Mouse (Mus musculus) myocyte (in vitro differentiated cells): ENCODE results near the gene Syt7.

Source experiments
- CEBPB ChIP-seq: IDR thresholded peaks from 2 replicates; pipeline ENCODE4 v1.6.1; 2011; ENCODE audit warnings: mild to moderate bottlenecking, moderate library complexity; ENCODE audit not compliant: poor library complexity, insufficient read depth, severe bottlenecking
- E2F4 ChIP-seq: IDR thresholded peaks from one replicate; pipeline ENCODE4 v1.6.1; 2011; ENCODE audit warnings: mild to moderate bottlenecking, control low read depth, moderate library complexity; ENCODE audit not compliant: insufficient read depth
- MAX ChIP-seq: IDR thresholded peaks from one replicate; pipeline ENCODE4 v1.6.1; 2011; ENCODE audit warnings: low read depth, mild to moderate bottlenecking, control low read depth
- MYOD1 ChIP-seq, 3 experiments: IDR thresholded peaks; one replicate each; pipeline ENCODE4 v1.6.1; 2011; ENCODE audit warnings: control low read depth in 2 of 3, low read depth in 2 of 3, mild to moderate bottlenecking in 2 of 3, moderate library complexity in 1 of 3; ENCODE audit not compliant: insufficient read length in 2 of 3, control insufficient read depth in 1 of 3
- MYOG ChIP-seq, 3 experiments: IDR thresholded peaks; one replicate each; pipeline ENCODE4 v1.6.1; 2011; ENCODE audit warnings: control low read depth in 2 of 3, low read depth in 2 of 3, mild to moderate bottlenecking in 2 of 3; ENCODE audit not compliant: insufficient read length in 2 of 3, control insufficient read depth in 1 of 3, insufficient read depth in 1 of 3
- POLR2A ChIP-seq: IDR thresholded peaks from one replicate; pipeline ENCODE4 v1.6.1; 2011; ENCODE audit warnings: low read depth, mild to moderate bottlenecking, control low read depth, moderate library complexity; ENCODE audit not compliant: insufficient read length
- POLR2AphosphoS2 ChIP-seq: IDR thresholded peaks from one replicate; pipeline ENCODE4 v1.6.1; 2011; ENCODE audit warnings: low read depth, control low read depth; ENCODE audit not compliant: insufficient read length
- REST ChIP-seq: IDR thresholded peaks from one replicate; pipeline ENCODE4 v1.6.1; 2011; ENCODE audit warnings: mild to moderate bottlenecking, control low read depth, moderate library complexity; ENCODE audit not compliant: insufficient read depth, insufficient read length
- SRF ChIP-seq: IDR thresholded peaks from one replicate; pipeline ENCODE4 v1.6.1; 2011; ENCODE audit warnings: low read depth; ENCODE audit not compliant: control insufficient read depth, insufficient read length
- TCF12 ChIP-seq: IDR thresholded peaks from one replicate; pipeline ENCODE4 v1.6.1; 2011; ENCODE audit warnings: mild to moderate bottlenecking, control low read depth; ENCODE audit not compliant: poor library complexity, insufficient read depth, severe bottlenecking
- TCF3 ChIP-seq: IDR thresholded peaks from one replicate; pipeline ENCODE4 v1.6.1; 2011; ENCODE audit warnings: low read depth, control low read depth; ENCODE audit not compliant: insufficient read length
- USF1 ChIP-seq: IDR thresholded peaks from one replicate; pipeline ENCODE4 v1.6.1; 2011; ENCODE audit warnings: low read depth, mild to moderate bottlenecking, control low read depth, moderate library complexity

DNA sequence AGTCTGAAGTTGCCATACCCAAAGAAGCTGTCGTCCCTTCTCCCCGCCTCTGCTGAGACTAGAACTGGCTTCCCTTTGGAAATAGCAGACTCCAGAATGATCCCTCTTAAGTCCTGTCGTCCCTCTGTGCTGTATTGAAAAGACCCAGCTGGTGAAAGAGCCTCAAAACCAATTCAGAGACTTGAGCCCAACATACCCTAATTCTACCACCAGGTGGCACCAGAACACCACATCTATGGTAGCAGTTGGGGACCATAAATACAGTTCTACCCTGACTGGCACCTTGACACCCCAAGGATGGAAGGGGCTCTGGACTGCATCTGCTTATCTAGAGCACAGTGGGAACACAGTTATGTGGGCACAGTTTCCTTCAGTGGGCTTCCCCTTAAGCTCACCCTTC, 60.8 kb downstream of the Syt7 start:
- TF ChIP-seq POLR2A: no peak
- TF ChIP-seq SRF: no peak
- TF ChIP-seq POLR2AphosphoS2: no peak
- no peak for TF ChIP-seq USF1
- no peak for TF ChIP-seq REST
- no peak for TF ChIP-seq TCF12
- no peak for TF ChIP-seq MAX
- TF ChIP-seq MYOD1 (IDR thresholded peaks at IDR 0.05; ENCODE audit: control insufficient read depth in 1 of 3, insufficient read length in 2 of 3, low read depth in 2 of 3): no peak
- no peak for TF ChIP-seq E2F4
- no peak for TF ChIP-seq CEBPB
- TF ChIP-seq MYOG (IDR thresholded peaks at IDR 0.05; ENCODE audit: control insufficient read depth in 1 of 3, insufficient read depth in 1 of 3, insufficient read length in 2 of 3, low read depth in 2 of 3): no peak
- no peak for TF ChIP-seq TCF3
